Mouse (Mus musculus) heart, embryonic 13.5 days (tissue): ENCODE data around the gene Itprid2. TPM values are rescaled to one million over a fixed set of nuclear protein-coding genes. Genes with fewer than 3 reads are reported as not detected.
"Not testable (repeated sequence)": the region's sequence is repeated elsewhere in the genome, so short reads cannot be mapped to it uniquely, and the experiment has no call there.

ENCODE experiments used
- ATAC-seq: fragments of 200-750 bp; cut with Nextera tagmentation; 2 replicates; pipeline ENCODE4 v1.8.0; 2017; ENCODE audit warnings: moderate TSS enrichment; ENCODE audit not compliant: insufficient number of reproducible peaks, low FRiP score, low TSS enrichment; ENCODE audit errors: extremely low read depth
- H3K27ac ChIP-seq: fragments of 300-500 bp; sonication (generic); replicated peaks from 2 replicates; pipeline ENCODE4 v1.5.1; 2015; ENCODE audit warnings: moderate library complexity, mild to moderate bottlenecking, inconsistent platforms
- H3K27me3 ChIP-seq: fragments of 300-500 bp; sonication (generic); replicated peaks from 2 replicates; pipeline ENCODE4 v1.6.1; 2015; ENCODE audit warnings: mild to moderate bottlenecking, inconsistent platforms
- H3K36me3 ChIP-seq: fragments of 300-500 bp; sonication (generic); 2 replicates; pipeline ENCODE4 v1.6.1; 2015; ENCODE audit warnings: mild to moderate bottlenecking, inconsistent platforms
- H3K4me1 ChIP-seq: fragments of 300-500 bp; sonication (generic); 2 replicates; pipeline ENCODE4 v1.6.1; 2015; ENCODE audit warnings: inconsistent platforms
- H3K4me2 ChIP-seq: fragments of 300-500 bp; sonication (generic); 2 replicates; pipeline ENCODE4 v1.6.1; 2015; ENCODE audit warnings: inconsistent platforms, mild to moderate bottlenecking, moderate library complexity
- H3K4me3 ChIP-seq: fragments of 300-500 bp; sonication (generic); 2 replicates; pipeline ENCODE4 v1.5.1; 2015; ENCODE audit warnings: moderate library complexity, mild to moderate bottlenecking, inconsistent platforms
- H3K9ac ChIP-seq: fragments of 300-500 bp; sonication (generic); 2 replicates; pipeline ENCODE4 v1.6.1; 2015; ENCODE audit warnings: inconsistent platforms, mild to moderate bottlenecking, moderate library complexity
- H3K9me3 ChIP-seq: fragments of 300-500 bp; sonication (generic); 2 replicates; pipeline ENCODE4 v1.6.1; 2016; ENCODE audit warnings: inconsistent platforms
- WGBS: fragments of 180-500 bp; shearing (Covaris S2); methylation state at CpG from one replicate; pipeline ENCODE4 v1.1.7; 2015; ENCODE audit warnings: mixed read lengths; 5-methylcytosine and 5-hydroxymethylcytosine counted together
- polyA plus RNA-seq: library from polyadenylated mRNA; unstranded; fragments of >200 nt; fragmentation: Nextera tagmentation; extraction: Ambion mirVana; gene quantifications from 2 replicates; pipeline ENCODE4 v1.2.1, GENCODE M21; 2015

Gene Itprid2
- polyA plus RNA-seq: 6.4 and 6.9 TPM in 2 replicates

GRCm38 (mm10) chr2:79634528-79635400, at the start of gene Itprid2:
TSS of gene Itprid2 (plus strand) at chr2:79635352.
- H3K4me3 ChIP-seq: peak within 1 kb of the TSS; percentile 94
- H3K27me3 ChIP-seq: no peaks in the 10 kb centered on the region
- WGBS: 3% methylated on average over 28 of the region's 46 CpGs

GRCm38 (mm10) chr2:79596177-79596576, 39.0 kb upstream of the Itprid2 start:
- Histone ChIP-seq H3K9ac (no peak overlapping the region), H3K4me3 (no peak overlapping the region), H3K9me3 (no peaks in the 10 kb centered on the region), H3K4me1 (peaks cover 22% of the 10 kb centered on the region), H3K4me2 (no peak overlapping the region), H3K27ac (no peak overlapping the region), H3K27me3 (no peaks in the 10 kb centered on the region), H3K36me3 (no peaks in the 10 kb centered on the region)
- ATAC-seq: no peak
- WGBS: 78% methylated on average over 2 of the region's 2 CpGs

More at GRCm38 (mm10) chr2:79634528-79635400, at the start of gene Itprid2:
- Histone ChIP-seq H3K4me2 (peak within 1 kb of the TSS; percentile 80), H3K9me3 (no peaks in the 10 kb centered on the region), H3K4me1 (peaks cover 40% of the 10 kb centered on the region), H3K27ac (peak within 1 kb of the TSS; percentile 93), H3K36me3 (0 out of 2 replicates have a peak, but pooled peaks cover under 1% of the 10 kb centered on the region), H3K9ac (peak within 1 kb of the TSS; percentile 96)
- peak; percentile 100 for ATAC-seq

GRCm38 (mm10) chr2:79597090-79597489, 38.1 kb upstream of the Itprid2 start:
- Histone ChIP-seq H3K9me3 (no peaks in the 10 kb centered on the region), H3K9ac (no peak overlapping the region), H3K27me3 (no peaks in the 10 kb centered on the region), H3K4me3 (no peak overlapping the region), H3K4me2 (no peak overlapping the region), H3K36me3 (no peaks in the 10 kb centered on the region), H3K27ac (peak overlapping the region; percentile 65; the same call in 1 of the 2 replicates), H3K4me1 (peaks cover 31% of the 10 kb centered on the region)
- ATAC-seq: no peak

DNA sequence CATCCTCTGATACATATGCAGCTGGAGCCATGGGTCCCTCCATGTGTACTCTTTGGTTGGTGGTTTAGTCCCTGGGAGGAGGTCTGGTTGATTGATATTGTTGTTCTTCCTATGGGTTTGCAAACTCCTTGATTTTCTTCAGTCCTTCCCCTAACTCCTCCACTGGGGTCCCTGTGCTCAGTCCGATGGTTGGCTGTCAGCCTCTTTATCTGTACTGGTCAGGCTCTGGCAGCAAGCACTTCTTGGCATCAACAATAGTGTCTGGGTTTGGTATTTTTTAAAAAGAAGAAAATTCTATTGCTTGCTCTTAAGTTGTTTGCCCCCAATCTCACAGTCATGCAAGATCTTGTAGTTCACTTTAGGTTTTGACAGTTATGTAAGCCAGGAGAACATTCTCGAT, 34.0 kb upstream of the Itprid2 start:
- H3K9me3 ChIP-seq, H3K4me3 ChIP-seq, H3K9ac ChIP-seq, H3K27me3 ChIP-seq, H3K4me2 ChIP-seq, H3K36me3 ChIP-seq, ATAC-seq: not testable (repeated sequence)
- peaks cover 35% of the 10 kb centered on the region for H3K4me1 ChIP-seq
- H3K27ac ChIP-seq: peak overlapping the region; percentile 76
- WGBS: 32% methylated on average over 2 of the region's 2 CpGs

DNA sequence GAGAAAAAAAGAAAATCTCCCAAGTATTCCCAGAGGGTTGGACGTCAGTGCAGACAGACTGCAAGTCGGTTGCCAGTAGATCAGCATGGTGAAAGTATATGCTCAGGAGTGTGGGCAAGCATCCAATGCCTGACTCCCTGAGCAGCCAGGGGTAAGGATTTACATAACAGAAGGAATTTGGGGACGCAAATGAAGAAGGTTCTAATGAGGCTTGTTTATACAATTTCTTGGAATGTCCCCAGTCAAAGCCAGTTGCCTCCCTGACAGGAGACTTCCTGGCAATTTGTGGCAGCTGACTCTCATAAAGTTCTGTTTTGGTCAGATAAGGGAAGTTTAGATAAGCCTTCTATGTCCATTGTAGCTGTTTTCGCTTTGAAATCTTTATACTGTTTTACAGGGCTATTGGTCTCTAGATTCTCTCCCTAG, 33.4 kb upstream of the Itprid2 start:
- H3K4me3 ChIP-seq: no peak overlapping the region
- 26% methylated on average over 4 of the region's 4 CpGs for WGBS
- no peak overlapping the region for H3K9ac ChIP-seq
- H3K27me3 ChIP-seq: no peaks in the 10 kb centered on the region
- H3K36me3 ChIP-seq: no peaks in the 10 kb centered on the region
- H3K4me2 ChIP-seq: no peak overlapping the region
- peak overlapping the region; percentile 76 for H3K27ac ChIP-seq
- ATAC-seq: no peak; the same call in 1 of the 2 replicates
- peaks cover 33% of the 10 kb centered on the region for H3K4me1 ChIP-seq
- no peaks in the 10 kb centered on the region for H3K9me3 ChIP-seq

- ATAC-seq: no peak
- H3K36me3 ChIP-seq: no peaks in the 10 kb centered on the region
- H3K4me1 ChIP-seq: peaks cover 27% of the 10 kb centered on the region
- no peak overlapping the region for H3K4me2 ChIP-seq
- no peaks in the 10 kb centered on the region for H3K9me3 ChIP-seq
- H3K27me3 ChIP-seq: no peaks in the 10 kb centered on the region
- peak overlapping the region; percentile 76; the same call in 1 of the 2 replicates for H3K27ac ChIP-seq
- WGBS: 79% methylated on average over 6 of the region's 6 CpGs
- no peak overlapping the region for H3K9ac ChIP-seq
- no peak overlapping the region for H3K4me3 ChIP-seq
Measured at GRCm38 (mm10) chr2:79602306-79602705, 32.8 kb upstream of the Itprid2 start.

DNA sequence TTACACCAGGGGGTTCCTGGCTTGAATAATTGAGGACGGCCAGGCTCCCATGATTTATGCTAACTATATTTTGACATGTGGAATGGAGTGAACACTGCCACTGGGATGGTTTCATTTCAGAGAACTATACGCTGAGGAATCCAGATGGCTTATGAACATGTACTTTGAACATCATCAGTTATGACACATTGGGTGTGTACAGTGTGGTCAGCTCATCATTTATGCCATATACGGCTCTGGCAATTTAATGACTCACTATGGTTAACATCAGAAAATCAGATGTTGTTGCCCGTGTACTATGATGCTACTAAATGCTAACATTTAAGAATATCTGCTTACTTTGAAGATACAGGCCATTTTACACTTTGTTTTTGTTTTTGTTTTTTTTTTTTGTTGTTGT, 31.8 kb upstream of the Itprid2 start:
- Histone ChIP-seq H3K27ac (no peak overlapping the region), H3K36me3 (no peaks in the 10 kb centered on the region), H3K4me2 (no peak overlapping the region), H3K9ac (no peak overlapping the region), H3K4me1 (peaks cover 17% of the 10 kb centered on the region), H3K4me3 (no peak overlapping the region), H3K27me3 (no peaks in the 10 kb centered on the region), H3K9me3 (no peaks in the 10 kb centered on the region)
- ATAC-seq: no peak
- WGBS: 83% methylated on average over 4 of the region's 4 CpGs

GRCm38 (mm10) chr2:79606033-79606432, 29.1 kb upstream of the Itprid2 start:
- WGBS: 50% methylated on average over 2 of the region's 2 CpGs
- ATAC-seq: no peak

GRCm38 (mm10) chr2:79607181-79607580, 28.0 kb upstream of the Itprid2 start:
- WGBS: 73% methylated on average over 2 of the region's 2 CpGs

More at GRCm38 (mm10) chr2:79606033-79606432, 29.1 kb upstream of the Itprid2 start:
- H3K27me3 ChIP-seq: no peaks in the 10 kb centered on the region
- H3K4me2 ChIP-seq: no peak overlapping the region
- no peak overlapping the region for H3K9ac ChIP-seq
- no peaks in the 10 kb centered on the region for H3K36me3 ChIP-seq
- no peak overlapping the region for H3K4me3 ChIP-seq
- H3K27ac ChIP-seq: no peak overlapping the region
- peaks cover 17% of the 10 kb centered on the region for H3K4me1 ChIP-seq
- no peaks in the 10 kb centered on the region for H3K9me3 ChIP-seq

DNA sequence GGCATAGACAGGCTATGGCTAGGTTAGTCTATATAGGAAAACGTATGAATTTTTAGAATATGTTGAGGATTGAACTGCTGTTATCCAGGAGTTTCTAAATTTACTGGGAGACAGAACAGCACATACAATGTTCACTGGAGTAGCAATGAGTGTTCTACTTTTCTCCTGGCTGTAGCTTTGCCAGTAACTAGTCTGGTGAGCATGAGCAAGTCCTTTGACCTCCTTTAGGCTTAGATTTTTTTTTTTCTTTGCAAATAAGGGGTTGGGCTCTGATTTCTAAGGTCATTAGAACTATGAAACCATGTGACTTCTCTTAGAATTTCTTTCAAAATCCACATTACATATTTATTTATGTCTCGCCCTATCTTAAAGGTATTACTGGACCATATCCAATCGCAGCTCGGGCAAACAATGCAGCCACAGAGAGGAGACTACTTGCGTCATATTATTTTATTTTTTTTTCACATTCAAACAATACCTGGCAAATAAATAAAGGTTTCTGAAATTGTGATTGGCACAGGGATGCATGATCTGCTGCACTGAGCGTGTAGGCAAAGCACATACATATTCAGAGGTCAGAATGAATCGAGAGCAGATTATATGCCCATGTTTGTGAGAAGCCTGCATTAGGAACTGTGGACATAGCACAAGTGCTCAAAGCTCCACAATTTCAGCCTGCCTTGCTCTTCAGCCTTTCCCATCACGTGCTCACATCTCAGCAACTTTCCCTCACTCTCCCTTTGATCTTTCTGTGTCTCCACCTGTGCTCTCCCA, 26.7 kb upstream of the Itprid2 start:
- WGBS: 78% methylated on average over 8 of the region's 8 CpGs
- H3K36me3 ChIP-seq: no peaks in the 10 kb centered on the region
- no peak overlapping the region for H3K27ac ChIP-seq
- H3K4me1 ChIP-seq: 0 out of 2 replicates have a peak, but pooled peaks cover 9% of the 10 kb centered on the region
- no peaks in the 10 kb centered on the region for H3K9me3 ChIP-seq
- H3K9ac ChIP-seq: no peak overlapping the region
- H3K4me2 ChIP-seq: no peak overlapping the region
- H3K27me3 ChIP-seq: no peaks in the 10 kb centered on the region
- no peak overlapping the region for H3K4me3 ChIP-seq
- no peak for ATAC-seq

More at GRCm38 (mm10) chr2:79607181-79607580, 28.0 kb upstream of the Itprid2 start:
- no peak overlapping the region for H3K27ac ChIP-seq
- 0 out of 2 replicates have a peak, but pooled peaks cover 9% of the 10 kb centered on the region for H3K4me1 ChIP-seq
- ATAC-seq: no peak
- H3K27me3 ChIP-seq: no peaks in the 10 kb centered on the region
- no peaks in the 10 kb centered on the region for H3K36me3 ChIP-seq
- H3K9ac ChIP-seq: no peak overlapping the region
- no peak overlapping the region for H3K4me2 ChIP-seq
- H3K9me3 ChIP-seq: no peaks in the 10 kb centered on the region
- no peak overlapping the region for H3K4me3 ChIP-seq

DNA sequence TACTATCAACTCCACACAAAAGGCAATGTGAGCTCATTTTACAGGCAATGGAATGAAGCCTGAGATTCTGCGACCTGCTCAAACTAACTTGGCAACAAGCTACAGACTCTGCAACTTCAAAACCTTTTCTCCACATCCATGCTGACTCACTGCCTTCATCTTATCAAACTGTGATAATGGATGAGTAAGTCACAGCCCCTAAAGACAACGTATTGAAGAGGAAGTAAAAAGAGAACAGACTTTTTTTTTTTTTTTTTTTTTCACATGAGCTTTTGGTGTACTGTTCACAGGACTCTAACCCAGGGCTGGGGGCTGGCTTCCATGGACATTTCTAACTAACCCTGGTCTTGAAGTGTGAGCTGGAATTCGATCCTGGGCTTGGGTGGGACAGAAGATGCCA, 24.3 kb upstream of the Itprid2 start:
- WGBS: 20% methylated on average over 3 of the region's 3 CpGs
- Histone ChIP-seq H3K4me3 (no peak overlapping the region), H3K27ac (no peak overlapping the region), H3K27me3 (no peaks in the 10 kb centered on the region), H3K9ac (no peak overlapping the region), H3K9me3 (no peaks in the 10 kb centered on the region), H3K4me2 (no peak overlapping the region), H3K4me1 (0 out of 2 replicates have a peak, but pooled peaks cover 5% of the 10 kb centered on the region), H3K36me3 (no peaks in the 10 kb centered on the region)
- no peak for ATAC-seq
